8 mouse cellular contexts compared by ENCODE assay signal in genomic region chr11:98776052-98776764, GRCm38 (mm10). TPM values are rescaled to one million over a fixed set of nuclear protein-coding genes. Genes with fewer than 3 reads are reported as not detected.
DNase-seq lines count a peak whose midpoint lies in the region; ATAC-seq and TF ChIP-seq lines count a peak whose summit lies in the region.

No protein-coding gene starts in this region.

- peak overlapping the region; percentile 19; the same call in 1 of the 2 replicates for H3K27ac ChIP-seq in cerebellum, adult 2 months (ENCODE audit: insufficient read depth, low read length)
- H3K27ac ChIP-seq in spleen, adult 2 months (ENCODE audit: insufficient read depth, low read length): peak overlapping the region; percentile 6
- H3K27ac ChIP-seq in liver, embryonic 12.5 days: peak overlapping the region; percentile 78

- no peaks in the 10 kb centered on the region for H3K9me3 ChIP-seq in liver, embryonic 12.5 days (replicated peaks)

- no peaks in the 10 kb centered on the region for H3K27me3 ChIP-seq in cerebellum, adult 2 months (ENCODE audit: control insufficient read depth, insufficient read depth, low read length)
- H3K27me3 ChIP-seq in spleen, adult 2 months (ENCODE audit: control insufficient read depth, insufficient read depth, low read length): no peaks in the 10 kb centered on the region
- no peaks in the 10 kb centered on the region for H3K27me3 ChIP-seq in liver, embryonic 12.5 days (replicated peaks)

- TF ChIP-seq POLR2A in cerebellum, adult 2 months (IDR thresholded peaks at IDR 0.05; ENCODE audit: borderline replicate concordance, insufficient read depth, low read length): no peak
- no peak for TF ChIP-seq POLR2A in spleen, adult 2 months (IDR thresholded peaks at IDR 0.05; ENCODE audit: low read depth, low read length)

- no peak for DNase-seq in cerebellum, adult 2 months
- DNase-seq in cerebellum, postnatal 36 days: no peak
- DNase-seq in spleen, adult 2 months (ENCODE audit: low read depth in 1 of 2, low spot score in 2 of 2): no peak
- DNase-seq in spleen, postnatal 10 days (ENCODE audit: low spot score in 2 of 2): no peak
- no peak for DNase-seq in adrenal gland, adult 2 months
- DNase-seq in c-Kit-positive CD71-positive TER-119-positive erythroid progenitor cells, embryonic 14.5 days (ENCODE audit: low spot score): no peak
- no peak for DNase-seq in layer of hippocampus, adult 18-20 months (ENCODE audit: low spot score in 2 of 2)

- H3K4me3 ChIP-seq in cerebellum, adult 2 months (replicated peaks; ENCODE audit: insufficient read depth, low read depth, low read length): no peak overlapping the region
- H3K4me3 ChIP-seq in spleen, adult 2 months (ENCODE audit: extremely low read depth, insufficient read depth, insufficient read length): no peak overlapping the region
- H3K4me3 ChIP-seq in liver, embryonic 12.5 days: peak overlapping the region; percentile 45

- no peak for ATAC-seq in liver, embryonic 12.5 days

- H3K36me3 ChIP-seq in spleen, adult 2 months (ENCODE audit: control insufficient read depth, insufficient read depth, low read length): no peaks in the 10 kb centered on the region
- H3K36me3 ChIP-seq in liver, embryonic 12.5 days: peaks cover 5% of the 10 kb centered on the region; the same call in 1 of the 2 replicates

- 77% methylated on average over 12 of the region's 12 CpGs for WGBS in cerebellum, adult 2 months
- WGBS in spleen, adult 2 months: 52% methylated on average over 12 of the region's 12 CpGs
- 39% methylated on average over 12 of the region's 12 CpGs for WGBS in liver, embryonic 12.5 days (ENCODE audit: insufficient replicate concordance)

- peak overlapping the region; percentile 49; the same call in 1 of the 2 replicates for H3K9ac ChIP-seq in liver, embryonic 12.5 days

- no peak for TF ChIP-seq CTCF in cerebellum, adult 2 months (IDR thresholded peaks at IDR 0.05; ENCODE audit: borderline replicate concordance, insufficient read depth, low read depth, low read length)
- TF ChIP-seq CTCF in spleen, adult 2 months (IDR thresholded peaks at IDR 0.05; ENCODE audit: extremely low read depth, insufficient read depth, insufficient read length, insufficient replicate concordance): no peak

- H3K4me1 ChIP-seq in cerebellum, adult 2 months (ENCODE audit: control insufficient read depth, insufficient read depth, low read length): peaks cover 10% of the 10 kb centered on the region; the same call in 1 of the 2 replicates
- H3K4me1 ChIP-seq in spleen, adult 2 months (ENCODE audit: control insufficient read depth, insufficient read depth, insufficient read length): peaks cover 23% of the 10 kb centered on the region
- peaks cover 69% of the 10 kb centered on the region for H3K4me1 ChIP-seq in liver, embryonic 12.5 days

- peak overlapping the region; percentile 84 for H3K4me2 ChIP-seq in liver, embryonic 12.5 days

RNA-seq across cellular contexts. Expression of gene Nr1d1, which starts 1.1 kb away (rescaled TPM):
- 144 and 167 TPM in 2 replicates for polyA plus RNA-seq in cerebellum, adult 2 months (2012; rRNA removed)
- 27.7 and 29.0 TPM in 2 replicates for polyA plus RNA-seq in spleen, adult 2 months (2012; rRNA removed)
- polyA plus RNA-seq in liver, embryonic 12.5 days (2016; fragmentation: Nextera tagmentation; extraction: Ambion mirVana): 1.3 and 1.4 TPM in 2 replicates
- total RNA-seq in adrenal gland, adult 2 months (2021): 100 to 1,000 TPM; 135 to 155 TPM
- polyA plus RNA-seq in adrenal gland, adult 2 months (2012; rRNA removed): 404 and 577 TPM in 2 replicates
- 10 to 100 TPM; 66.6 to 84.3 TPM for total RNA-seq in layer of hippocampus, adult 18-20 months (2021)

RNA-seq across cellular contexts. Expression of gene Msl1, which starts 19.1 kb away (rescaled TPM):
- 99.1 and 103 TPM in 2 replicates for polyA plus RNA-seq in cerebellum, adult 2 months (2012; rRNA removed)
- polyA plus RNA-seq in spleen, adult 2 months (2012; rRNA removed): 23.3 and 41.2 TPM in 2 replicates
- 11.5 and 11.7 TPM in 2 replicates for polyA plus RNA-seq in liver, embryonic 12.5 days (2016; fragmentation: Nextera tagmentation; extraction: Ambion mirVana)
- total RNA-seq in adrenal gland, adult 2 months (2021): 10 to 100 TPM; 80.9 to 98.0 TPM
- polyA plus RNA-seq in adrenal gland, adult 2 months (2012; rRNA removed): 63.2 and 65.0 TPM in 2 replicates
- 100 to 1,000 TPM; 178 to 183 TPM for total RNA-seq in layer of hippocampus, adult 18-20 months (2021)

RNA-seq across cellular contexts. Expression of gene Casc3, which starts 28.5 kb away (rescaled TPM):
- 55.5 TPM in 2 replicates for polyA plus RNA-seq in cerebellum, adult 2 months (2012; rRNA removed)
- polyA plus RNA-seq in spleen, adult 2 months (2012; rRNA removed): 30.2 and 32.6 TPM in 2 replicates
- 26.4 and 29.7 TPM in 2 replicates for polyA plus RNA-seq in liver, embryonic 12.5 days (2016; fragmentation: Nextera tagmentation; extraction: Ambion mirVana)
- total RNA-seq in adrenal gland, adult 2 months (2021): 10 to 100 TPM; 30.0 to 32.3 TPM
- polyA plus RNA-seq in adrenal gland, adult 2 months (2012; rRNA removed): 27.9 and 30.2 TPM in 2 replicates
- 10 to 100 TPM; 57.0 to 58.4 TPM for total RNA-seq in layer of hippocampus, adult 18-20 months (2021)

RNA-seq across cellular contexts. Expression of gene Thra, which starts 35.8 kb away (rescaled TPM):
- polyA plus RNA-seq in cerebellum, adult 2 months (2012; rRNA removed): 439 and 447 TPM in 2 replicates
- polyA plus RNA-seq in spleen, adult 2 months (2012; rRNA removed): 19.8 and 20.7 TPM in 2 replicates
- 13.0 and 13.3 TPM in 2 replicates for polyA plus RNA-seq in liver, embryonic 12.5 days (2016; fragmentation: Nextera tagmentation; extraction: Ambion mirVana)
- total RNA-seq in adrenal gland, adult 2 months (2021): 10 to 100 TPM; 84.6 to 86.1 TPM
- polyA plus RNA-seq in adrenal gland, adult 2 months (2012; rRNA removed): 105 and 132 TPM in 2 replicates
- 1,000 to 10,000 TPM; 1,110 to 1,111 TPM for total RNA-seq in layer of hippocampus, adult 18-20 months (2021)

RNA-seq across cellular contexts. Expression of gene Med24, which starts 47.0 kb away (rescaled TPM):
- polyA plus RNA-seq in cerebellum, adult 2 months (2012; rRNA removed): 105 and 108 TPM in 2 replicates
- polyA plus RNA-seq in spleen, adult 2 months (2012; rRNA removed): 53.6 and 69.1 TPM in 2 replicates
- polyA plus RNA-seq in liver, embryonic 12.5 days (2016; fragmentation: Nextera tagmentation; extraction: Ambion mirVana): 42.0 and 43.7 TPM in 2 replicates
- 10 to 100 TPM; 45.3 to 55.1 TPM for total RNA-seq in adrenal gland, adult 2 months (2021)
- 74.3 and 99.6 TPM in 2 replicates for polyA plus RNA-seq in adrenal gland, adult 2 months (2012; rRNA removed)
- 100 to 1,000 TPM; 126 TPM for total RNA-seq in layer of hippocampus, adult 18-20 months (2021)

Comparison
In these comparisons a context has a peak if more than half of its experiments do, and no peak if none do; other contexts are left out.
1. H3K27ac ChIP-seq: peak in every context shown above with its lines; median percentile 78 in liver, embryonic 12.5 days; 19 in cerebellum, adult 2 months; 6 in spleen, adult 2 months.
2. RNA of gene Nr1d1, which starts 1.1 kb away (polyA plus RNA-seq): 404 to 577 TPM in adrenal gland, adult 2 months, 144 to 167 TPM in cerebellum, adult 2 months and 27.7 to 29.0 TPM in spleen, adult 2 months; 1.3 to 1.4 TPM in liver, embryonic 12.5 days; every median in the first group is over 10 times any median in the second.